In genomic region chr19:40988856-40989255, GRCm38 (mm10) we compare ENCODE assay signal across 26 mouse cellular contexts. TPM values are rescaled to one million over a fixed set of nuclear protein-coding genes. Genes with fewer than 3 reads are reported as not detected.
A peak's percentile ranks its signal among the peaks of the same experiment; 100 is the strongest.
DNase-seq lines count a peak whose midpoint lies in the region; ATAC-seq and TF ChIP-seq lines count a peak whose summit lies in the region.
"Had no signal": no experiment of that assay in that cellular context is flagged by ENCODE, and none has a peak within 500 bp of the region (broad histone marks: within the 10 kb centered on the region; RNA-seq: fewer than 3 reads in every experiment).

No protein-coding gene starts in this region.

- WGBS in liver, embryonic 11.5 days, result 78% methylated on average over 5 of the region's 5 CpGs
- 62% methylated on average over 5 of the region's 5 CpGs for WGBS in liver, postnatal 0 days (ENCODE audit: insufficient replicate concordance)

- no peak overlapping the region for H3K4me2 ChIP-seq in liver, embryonic 11.5 days
- no peak overlapping the region for H3K4me2 ChIP-seq in liver, postnatal 0 days (ENCODE audit: low read depth, low read length)
- H3K4me2 ChIP-seq: embryonic facial prominence, embryonic 12.5 days; forebrain, embryonic 13.5 days; forebrain, embryonic 15.5 days had no signal

- H3K27ac ChIP-seq in liver, embryonic 11.5 days (ENCODE audit: low read depth, low read length), result no peak overlapping the region
- H3K27ac ChIP-seq in liver, postnatal 0 days (ENCODE audit: low read depth), result no peak overlapping the region
- H3K27ac ChIP-seq: embryonic facial prominence, embryonic 10.5 days; embryonic facial prominence, embryonic 12.5 days; forebrain, embryonic 13.5 days; forebrain, embryonic 15.5 days had no signal

- DNase-seq in heart, adult 11 months, result peak; percentile 63
- DNase-seq in heart, adult 8-10 months (ENCODE audit: low spot score), result no peak
- DNase-seq in liver, embryonic 11.5 days (ENCODE audit: low spot score), result peak; percentile 1
- DNase-seq in liver, postnatal 0 days, result no peak
- DNase-seq in ovary, adult 18-20 months (ENCODE audit: low spot score), result no peak
- DNase-seq: adrenal gland, adult 2 months; adrenal gland, postnatal 10 days; adrenal gland, postnatal 25 days; B cell, adult 2 months; cerebellum, adult 11-12 months; cerebellum, adult 2 months; cerebellum, adult 9-10 months; cerebellum, postnatal 10 days; cerebellum, postnatal 25 days; forebrain, postnatal 0 days had no signal

- H3K4me3 ChIP-seq in liver, embryonic 11.5 days (ENCODE audit: low read depth, low read length), result no peak overlapping the region
- H3K4me3 ChIP-seq in liver, postnatal 0 days (ENCODE audit: low read depth, low read length), result no peak overlapping the region
- H3K4me3 ChIP-seq: embryonic facial prominence, embryonic 10.5 days; embryonic facial prominence, embryonic 12.5 days; forebrain, embryonic 13.5 days; forebrain, embryonic 15.5 days had no signal

- no peak for TF ChIP-seq CTCF in liver, postnatal 0 days (IDR thresholded peaks at IDR 0.05; ENCODE audit: low read depth)

- no peaks in the 10 kb centered on the region for H3K27me3 ChIP-seq in liver, embryonic 11.5 days (replicated peaks; ENCODE audit: control insufficient read depth, insufficient read depth, low read length)
- no peaks in the 10 kb centered on the region for H3K27me3 ChIP-seq in liver, postnatal 0 days (ENCODE audit: insufficient read depth, low read length)
- H3K27me3 ChIP-seq: embryonic facial prominence, embryonic 12.5 days; forebrain, embryonic 13.5 days; forebrain, embryonic 15.5 days had no signal

- no peaks in the 10 kb centered on the region for H3K36me3 ChIP-seq in liver, embryonic 11.5 days (ENCODE audit: control insufficient read depth, insufficient read depth, low read length)
- H3K36me3 ChIP-seq in liver, postnatal 0 days (replicated peaks; ENCODE audit: insufficient read depth, low read length), result no peaks in the 10 kb centered on the region
- H3K36me3 ChIP-seq: embryonic facial prominence, embryonic 10.5 days; embryonic facial prominence, embryonic 12.5 days; forebrain, embryonic 15.5 days had no signal

- no peaks in the 10 kb centered on the region for H3K9me3 ChIP-seq in liver, embryonic 11.5 days (ENCODE audit: control insufficient read depth, low read length)
- no peaks in the 10 kb centered on the region for H3K9me3 ChIP-seq in liver, postnatal 0 days (ENCODE audit: low read length)
- H3K9me3 ChIP-seq: embryonic facial prominence, embryonic 10.5 days; embryonic facial prominence, embryonic 12.5 days; forebrain, embryonic 13.5 days; forebrain, embryonic 15.5 days had no signal

- no peak for TF ChIP-seq EP300 in liver, postnatal 0 days (IDR thresholded peaks at IDR 0.05; ENCODE audit: low read depth)

- no peak for ATAC-seq in liver, embryonic 11.5 days (replicated peaks; ENCODE audit: low FRiP score)
- ATAC-seq in liver, postnatal 0 days, result no peak
- ATAC-seq: CD4-positive, CD25-positive, alpha-beta regulatory T cell, adult 4 months; forebrain, embryonic 13.5 days; forebrain, embryonic 15.5 days; forebrain, postnatal 0 days had no signal

- no peak overlapping the region for H3K9ac ChIP-seq in liver, embryonic 11.5 days (ENCODE audit: low read depth, low read length)
- H3K9ac ChIP-seq in liver, postnatal 0 days (replicated peaks), result no peak overlapping the region
- H3K9ac ChIP-seq: embryonic facial prominence, embryonic 12.5 days; forebrain, embryonic 13.5 days; forebrain, embryonic 15.5 days; forebrain, postnatal 0 days had no signal

- H3K4me1 ChIP-seq in liver, embryonic 11.5 days (replicated peaks; ENCODE audit: control insufficient read depth, insufficient read depth, low read length), result no peaks in the 10 kb centered on the region
- H3K4me1 ChIP-seq in liver, postnatal 0 days (ENCODE audit: insufficient read depth), result no peaks in the 10 kb centered on the region
- H3K4me1 ChIP-seq: forebrain, embryonic 13.5 days; forebrain, embryonic 15.5 days had no signal

RNA-seq across cellular contexts. Expression of gene Blnk, which starts 5.5 kb away (rescaled TPM):
- total RNA-seq in heart, adult 8-10 months (2022), result 1 to 10 TPM in 3 of 4 experiments, under 1 TPM in 1; 0.98 to 2.0 (median 1.7) TPM
- 0.26 and 0.31 TPM in 2 replicates for polyA plus RNA-seq in liver, embryonic 11.5 days (2014; fragmentation: Nextera tagmentation; extraction: Ambion mirVana)
- 4.9 and 5.4 TPM in 2 replicates for polyA plus RNA-seq in liver, postnatal 0 days (2015; fragmentation: Nextera tagmentation; extraction: Ambion mirVana)
- total RNA-seq: MEL had no signal

RNA-seq across cellular contexts. Expression of gene Dntt, which starts 40.2 kb away (rescaled TPM):
- total RNA-seq in heart, adult 8-10 months (2022), result not detected
- 0.09 TPM in 1 of 2 replicates, not detected in the other for polyA plus RNA-seq in liver, embryonic 11.5 days (2014; fragmentation: Nextera tagmentation; extraction: Ambion mirVana)
- polyA plus RNA-seq in liver, postnatal 0 days (2015; fragmentation: Nextera tagmentation; extraction: Ambion mirVana), result 0.32 and 0.36 TPM in 2 replicates
- total RNA-seq: adrenal gland, adult 2 months; adrenal gland, postnatal 25 days; adrenal gland, postnatal 4 days; ES-E14; MEL had no signal
- polyA plus RNA-seq: adrenal gland, adult 2 months; cerebellum, adult 2 months; cortical plate, adult 2 months; embryonic facial prominence, embryonic 10.5 days; embryonic facial prominence, embryonic 12.5 days; embryonic facial prominence, embryonic 14.5 days; forebrain, embryonic 11.5 days; forebrain, embryonic 15.5 days had no signal

Comparison
In these comparisons a context has a peak if more than half of its experiments do, and no peak if none do; other contexts are left out.
1. DNase-seq: peak in heart, adult 11 months (single experiment) and liver, embryonic 11.5 days (single experiment); none in heart, adult 8-10 months (single experiment), liver, postnatal 0 days (single experiment) and ovary, adult 18-20 months (single experiment).